Mouse (Mus musculus) testis, postnatal 14 days (tissue): Measurements from ENCODE around the gene Pdk1.
"Not testable (repeated sequence)": the region's sequence is repeated elsewhere in the genome, so short reads cannot be mapped to it uniquely, and the experiment has no call there.

ENCODE experiments used
- DNase-seq: peaks from one replicate; pipeline ENCODE4 v3.0.0; 2021; ENCODE audit warnings: low spot score

Pdk1 gene

GRCm38 (mm10) chr2:71872801-71873443, at the start of gene Pdk1:
Gene Pdk1, plus strand, starts transcription at chr2:71873224.
- peak; percentile 98 for DNase-seq

GRCm38 (mm10) chr2:71824146-71824545, 48.9 kb upstream of the Pdk1 start:
- no peak for DNase-seq

DNA sequence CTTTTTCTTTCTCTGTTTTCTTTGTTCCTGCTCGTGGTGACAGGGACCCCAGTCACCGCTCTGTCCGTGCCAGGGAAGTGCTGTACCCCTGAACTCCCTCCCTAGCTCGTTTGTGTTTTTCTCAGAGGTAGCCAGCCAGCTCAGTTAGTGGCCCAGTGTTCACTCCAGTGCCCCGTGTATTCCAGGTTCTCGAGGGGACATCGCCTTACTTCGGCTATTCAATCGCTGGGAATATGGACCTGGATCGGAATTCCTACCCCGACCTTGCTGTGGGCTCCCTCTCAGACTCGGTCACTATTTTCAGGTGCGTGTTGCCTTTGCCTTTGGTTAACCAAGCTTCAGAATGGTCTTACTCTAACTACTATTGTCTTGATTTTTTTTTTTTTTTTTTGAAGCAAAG, 45.3 kb upstream of the Pdk1 start:
- DNase-seq: no peak

GRCm38 (mm10) chr2:71828928-71829327, 44.1 kb upstream of the Pdk1 start:
- no peak for DNase-seq

DNA sequence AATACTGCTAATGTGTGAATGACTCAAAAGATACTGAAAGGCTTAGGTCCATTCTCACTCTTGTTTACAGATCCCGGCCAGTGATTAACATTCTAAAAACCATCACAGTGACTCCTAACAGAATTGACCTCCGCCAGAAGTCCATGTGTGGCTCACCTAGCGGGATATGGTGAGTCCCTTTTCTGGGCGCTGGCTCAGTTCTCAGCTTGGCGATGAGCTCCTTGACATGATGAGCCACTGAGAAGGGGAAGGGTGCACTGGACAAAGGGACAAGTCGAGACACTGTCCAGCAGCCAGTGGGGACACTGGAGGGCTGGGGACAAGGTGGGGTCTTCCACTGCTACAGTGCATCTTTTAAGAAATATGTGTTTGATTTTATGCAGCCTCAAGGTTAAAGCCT, 39.4 kb upstream of the Pdk1 start:
- no peak for DNase-seq

GRCm38 (mm10) chr2:71834371-71834770, 38.7 kb upstream of the Pdk1 start:
- DNase-seq: no peak

- DNase-seq: no peak
Observed at GRCm38 (mm10) chr2:71835556-71835955, 37.5 kb upstream of the Pdk1 start.

DNA sequence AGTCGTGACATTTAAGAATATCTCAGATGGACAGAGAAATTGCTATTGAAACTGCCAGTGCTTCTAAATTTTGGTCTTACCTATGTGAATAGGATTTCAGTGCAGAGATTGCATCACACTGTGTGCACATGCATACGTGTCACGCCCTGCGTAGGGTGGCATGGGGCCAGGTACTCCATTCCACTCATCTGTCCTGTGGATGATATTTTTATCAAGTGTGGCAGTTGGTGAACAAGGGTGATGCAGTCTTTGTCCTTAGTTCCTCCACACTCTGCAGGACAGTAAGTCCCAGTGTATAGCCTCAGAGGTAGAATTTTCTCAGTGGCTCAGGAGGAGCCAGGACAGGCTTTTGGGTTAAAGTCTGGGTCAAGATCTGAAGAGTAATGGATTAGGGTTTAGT, 36.8 kb upstream of the Pdk1 start:
- DNase-seq: no peak

- DNase-seq: no peak
Observed at GRCm38 (mm10) chr2:71837261-71837660, 35.8 kb upstream of the Pdk1 start.

- DNase-seq: no peak
Observed at GRCm38 (mm10) chr2:71837791-71838190, 35.2 kb upstream of the Pdk1 start.

- DNase-seq: peak; percentile 19
Observed at GRCm38 (mm10) chr2:71843316-71843715, 29.7 kb upstream of the Pdk1 start.

GRCm38 (mm10) chr2:71844906-71845305, 28.1 kb upstream of the Pdk1 start:
- no peak for DNase-seq

DNA sequence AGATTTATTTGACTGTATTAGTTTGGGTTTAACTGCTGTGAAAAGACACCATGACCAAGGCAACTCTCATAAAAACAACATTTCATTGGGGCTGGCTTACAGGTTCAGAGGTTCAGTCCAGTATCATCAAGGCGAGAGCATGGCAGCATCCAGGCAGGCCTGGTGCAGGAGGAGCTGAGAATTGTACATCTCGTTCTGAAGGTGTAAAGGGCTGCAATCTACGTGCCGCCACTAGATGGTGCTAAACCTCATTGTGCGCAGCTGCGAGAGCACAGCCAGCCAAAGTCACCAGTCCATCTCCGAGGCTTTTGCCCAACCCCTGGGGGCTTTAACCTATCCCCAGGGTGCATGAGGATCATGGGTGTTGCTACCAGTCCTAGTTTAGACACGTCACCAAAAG, 20.9 kb upstream of the Pdk1 start:
- not testable (repeated sequence) for DNase-seq

GRCm38 (mm10) chr2:71855076-71855475, 17.9 kb upstream of the Pdk1 start:
- no peak for DNase-seq

GRCm38 (mm10) chr2:71863531-71864173, 9.4 kb upstream of the Pdk1 start:
- DNase-seq: no peak

DNA sequence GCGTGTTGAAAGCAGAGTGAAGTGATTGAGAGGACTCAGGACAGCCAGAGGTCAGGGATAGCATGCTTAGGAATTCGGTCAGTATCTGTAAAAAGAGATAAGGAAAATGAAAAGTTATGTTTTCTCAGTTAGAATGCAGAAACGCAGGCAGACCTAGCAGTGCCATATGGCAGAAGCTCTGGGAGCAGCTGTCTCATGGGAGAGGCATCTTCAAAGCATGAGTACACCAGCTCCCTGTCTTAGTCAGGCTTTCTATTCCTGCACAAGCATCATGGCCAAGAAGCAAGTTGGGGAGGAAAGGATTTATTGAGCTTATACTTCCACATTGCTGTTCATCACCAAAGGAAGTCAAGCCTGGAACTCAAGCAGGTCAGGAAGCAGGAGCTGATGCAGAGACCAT, 8.0 kb upstream of the Pdk1 start:
- no peak for DNase-seq

- no peak for DNase-seq
Observed at GRCm38 (mm10) chr2:71865935-71866334, 7.1 kb upstream of the Pdk1 start.

- DNase-seq: peak; percentile 35
Observed at GRCm38 (mm10) chr2:71866565-71866964, 6.5 kb upstream of the Pdk1 start.

DNA sequence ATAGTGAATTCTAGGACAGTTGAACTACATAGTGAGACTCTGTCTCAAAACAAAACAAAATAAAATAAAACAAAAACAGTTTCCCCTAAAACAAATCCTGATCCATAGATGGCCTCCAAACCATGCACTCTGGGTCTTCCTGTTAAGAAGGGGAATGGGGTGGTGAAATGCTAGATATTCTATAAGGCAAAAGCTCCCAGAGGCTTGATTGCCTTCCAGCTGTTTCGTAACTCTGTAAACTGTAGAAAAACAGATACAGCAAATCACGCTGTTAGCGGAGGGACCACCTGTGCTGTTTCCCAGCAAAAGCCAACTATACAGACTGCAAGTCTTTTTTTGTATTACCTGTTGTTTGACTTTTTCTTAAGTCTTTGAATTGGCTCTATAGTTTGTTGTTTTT, 6.0 kb upstream of the Pdk1 start:
- DNase-seq: no peak

GRCm38 (mm10) chr2:71867480-71867879, 5.5 kb upstream of the Pdk1 start:
- no peak for DNase-seq

- DNase-seq: no peak
Observed at GRCm38 (mm10) chr2:71868256-71868655, 4.8 kb upstream of the Pdk1 start.

DNA sequence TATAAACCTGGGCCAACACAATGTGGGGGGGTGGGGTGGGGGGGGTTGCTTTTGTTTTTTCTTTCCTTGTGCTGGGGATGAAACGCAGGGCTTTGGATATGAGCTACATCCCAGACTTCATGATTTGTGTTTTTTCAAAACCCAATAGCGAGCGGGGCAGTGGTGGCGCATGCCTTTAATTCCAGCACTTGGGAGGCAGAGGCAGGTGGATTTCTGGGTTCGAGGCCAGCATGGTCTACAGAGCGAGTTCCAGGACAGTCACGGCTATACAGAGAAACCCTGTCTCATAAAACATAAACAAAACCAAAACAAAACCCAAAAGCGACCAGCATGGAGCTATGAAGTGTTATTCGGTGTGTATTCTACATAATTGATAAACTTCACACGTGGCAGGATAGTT, 883 bp upstream of the Pdk1 start:
- DNase-seq: peak; percentile 17

- DNase-seq: no peak
Observed at GRCm38 (mm10) chr2:71873474-71874322, 674 bp downstream of the Pdk1 start.
